Mouse (Mus musculus) hematopoietic multipotent progenitor cell, adult 10-12 weeks (in vitro differentiated cells): ENCODE results near the gene Rel. TPM values are rescaled to one million over a fixed set of nuclear protein-coding genes. Genes with fewer than 3 reads are reported as not detected.

ENCODE experiments used
- polyA plus RNA-seq: library from polyadenylated mRNA; stranded (reverse); fragments of >175 nt; gene quantifications from 2 replicates; pipeline ENCODE4 v1.2.3, GENCODE M21; 2012; ENCODE audit warnings: low replicate concordance

Gene Rel
- 6.2 and 8.4 TPM in 2 replicates for polyA plus RNA-seq

GRCm38 (mm10) chr11:23770760-23771506, at the start of gene Rel:
Gene Rel (minus strand): TSS chr11:23770970.

Other genes with a start within 250 kb of the Rel start
- not detected in 2 replicates for gene 1700093K21Rik, start 249.8 kb downstream of the Rel start, polyA plus RNA-seq
- gene 0610010F05Rik, start 137.3 kb downstream of the Rel start, polyA plus RNA-seq, result 0.88 and 2.2 TPM in 2 replicates
- 1.5 and 2.7 TPM in 2 replicates for gene Pus10, start 105.3 kb downstream of the Rel start, polyA plus RNA-seq
- gene Pex13, start 105.0 kb downstream of the Rel start, polyA plus RNA-seq, result 10.2 and 13.1 TPM in 2 replicates
- 2.6 and 3.3 TPM in 2 replicates for gene Papolg, start 124.3 kb upstream of the Rel start, polyA plus RNA-seq